Mouse (Mus musculus) embryo, embryonic 11.5 days (tissue): ENCODE data around the gene Spsb3.

Experiments used
- DNase-seq: peaks from one replicate; pipeline ENCODE4 v3.0.0-alpha.2; 2012; ENCODE audit warnings: low read depth, low spot score

Gene Spsb3

GRCm38 (mm10) chr17:24874405-24874745 is 12.1 kb upstream of the Spsb3 start:
- DNase-seq = no peak

- no peak for DNase-seq
These were observed 11.5 kb upstream of the Spsb3 start for GRCm38 (mm10) chr17:24874989-24875388.

- no peak for DNase-seq
These were observed 8.9 kb upstream of the Spsb3 start for GRCm38 (mm10) chr17:24877336-24878116.

- no peak for DNase-seq
These were observed 8.4 kb upstream of the Spsb3 start for GRCm38 (mm10) chr17:24878117-24878397.

GRCm38 (mm10) chr17:24878531-24878930 is 7.9 kb upstream of the Spsb3 start:
- DNase-seq = no peak

GRCm38 (mm10) chr17:24881738-24882440 is 4.6 kb upstream of the Spsb3 start:
- no peak for DNase-seq

- no peak for DNase-seq
These were observed 2.1 kb upstream of the Spsb3 start for GRCm38 (mm10) chr17:24884391-24884790.

GRCm38 (mm10) chr17:24885356-24886133 is 898 bp upstream of the Spsb3 start:
- DNase-seq = no peak

- DNase-seq = no peak
These were observed 459 bp downstream of the Spsb3 start for GRCm38 (mm10) chr17:24886932-24887271.

- no peak for DNase-seq
These were observed 1.0 kb downstream of the Spsb3 start for GRCm38 (mm10) chr17:24887291-24888080.

GRCm38 (mm10) chr17:24888862-24889261 is 2.4 kb downstream of the Spsb3 start:
- no peak for DNase-seq

GRCm38 (mm10) chr17:24890151-24891092 is 4.0 kb downstream of the Spsb3 start:
- DNase-seq = no peak

- DNase-seq = no peak
These were observed 4.9 kb downstream of the Spsb3 start for GRCm38 (mm10) chr17:24891321-24891720.

GRCm38 (mm10) chr17:24892785-24893184 is 6.3 kb downstream of the Spsb3 start:
- no peak for DNase-seq

GRCm38 (mm10) chr17:24893276-24893675 is 6.8 kb downstream of the Spsb3 start:
- DNase-seq = no peak

- no peak for DNase-seq
These were observed 7.9 kb downstream of the Spsb3 start for GRCm38 (mm10) chr17:24894061-24894994.

GRCm38 (mm10) chr17:24894995-24895547 is 8.6 kb downstream of the Spsb3 start, which contains the start of the genes Eme2 and Mrps34:
Eme2 (minus strand) TSS chr17:24895087.
Mrps34 (plus strand) TSS chr17:24895116.
- peak; percentile 76 for DNase-seq

- no peak for DNase-seq
These were observed 9.3 kb downstream of the Spsb3 start for GRCm38 (mm10) chr17:24895571-24896240.
